Mouse (Mus musculus) kidney, adult 18-20 months (tissue): ENCODE measurements at regions not wholly inside any gene's neighbourhood (a gene's known extent, or its start where the extent isn't known, plus 50 kb on each side); places are given as distances from the start of the nearest gene placed in this dataset.

Source experiments
- DNase-seq: peaks from one replicate; pipeline ENCODE4 v3.0.0; 2021

- DNase-seq = no peak
Measured at GRCm38 (mm10) chr16:77301270-77302171, 288.0 kb downstream of the Usp25 start.

- DNase-seq = no peak
Measured at GRCm38 (mm10) chr16:77300572-77301213, 287.2 kb downstream of the Usp25 start.

- DNase-seq = no peak
Measured at GRCm38 (mm10) chr16:77295574-77296355, 282.3 kb downstream of the Usp25 start.

- no peak for DNase-seq
Measured at GRCm38 (mm10) chr16:77292317-77292771, 278.8 kb downstream of the Usp25 start.

DNA sequence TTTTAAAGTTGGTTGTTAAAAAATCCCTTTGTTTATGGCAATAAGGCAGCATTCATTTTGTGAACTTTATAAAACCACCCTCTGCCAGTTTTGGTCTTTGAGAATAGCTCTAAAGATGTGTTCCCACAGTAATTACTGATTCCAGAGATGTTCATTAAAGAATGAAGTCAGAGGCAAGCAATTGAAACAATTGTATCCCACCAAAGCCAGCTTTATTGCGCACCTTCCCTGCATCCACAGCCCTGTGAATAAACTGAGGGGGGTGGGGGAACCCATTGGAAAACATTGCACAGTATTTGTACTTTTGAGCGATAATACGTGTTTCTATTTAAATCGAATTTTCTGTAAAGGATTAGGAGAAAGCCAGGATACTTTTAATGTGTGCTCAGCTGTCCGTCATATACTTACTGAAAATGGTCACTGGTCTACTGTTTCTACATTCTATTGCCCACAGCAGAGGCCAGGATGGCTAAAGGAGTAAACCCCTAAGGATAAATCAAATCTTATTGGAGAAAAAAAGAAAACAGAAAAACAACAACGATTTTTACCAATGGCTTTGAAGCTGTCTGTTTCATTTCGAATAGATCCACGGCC is 278.3 kb downstream of the Usp25 start:
- no peak for DNase-seq

DNA sequence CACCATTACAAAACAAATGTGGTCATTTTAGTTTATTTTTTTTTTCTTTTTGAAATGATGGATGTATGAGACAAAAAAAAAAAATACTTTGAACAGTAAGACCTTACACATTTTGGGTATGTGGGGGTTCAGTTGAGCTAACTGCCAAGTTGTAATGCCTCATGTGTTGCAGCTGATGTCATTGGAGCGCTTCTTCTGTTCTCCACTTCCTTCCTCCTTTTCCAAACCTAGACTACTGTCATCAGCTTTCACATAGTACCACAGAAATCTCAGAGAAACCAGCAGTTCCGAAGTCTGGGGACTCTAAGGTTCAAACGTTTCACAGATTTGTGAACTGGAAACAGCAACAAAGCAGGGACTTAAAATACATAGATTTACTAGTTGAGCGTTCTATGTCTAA is 270.7 kb downstream of the Usp25 start:
- DNase-seq = no peak

- DNase-seq = no peak
Measured at GRCm38 (mm10) chr16:77279916-77280315, 266.4 kb downstream of the Usp25 start.

- no peak for DNase-seq
Measured at GRCm38 (mm10) chr16:77279495-77279894, 266.0 kb downstream of the Usp25 start.

DNA sequence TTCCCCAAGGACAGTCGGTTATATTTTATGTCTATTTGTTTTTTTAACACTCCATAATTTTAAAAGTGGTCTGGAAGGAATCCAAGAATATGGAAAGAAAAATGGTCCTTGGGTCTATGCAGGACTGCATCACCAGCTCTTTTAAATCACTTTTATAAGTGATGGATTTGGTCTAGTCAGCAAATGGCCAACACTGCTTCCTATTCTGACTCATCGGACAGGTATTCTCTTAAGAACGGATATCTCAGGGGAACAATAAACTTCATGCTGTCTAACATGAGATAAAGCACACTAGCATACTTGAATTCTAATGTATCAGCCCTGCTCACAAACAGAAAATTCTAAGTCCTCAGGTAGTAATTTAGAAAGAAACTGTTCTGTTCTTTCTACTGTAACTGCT is 259.8 kb downstream of the Usp25 start:
- DNase-seq = no peak

GRCm38 (mm10) chr16:77268926-77269325 is 255.4 kb downstream of the Usp25 start:
- DNase-seq = no peak

- no peak for DNase-seq
Measured at GRCm38 (mm10) chr16:77267679-77268078, 254.2 kb downstream of the Usp25 start.

GRCm38 (mm10) chr16:77252349-77252748 is 238.8 kb downstream of the Usp25 start:
- no peak for DNase-seq

GRCm38 (mm10) chr16:77251422-77251821 is 237.9 kb downstream of the Usp25 start:
- DNase-seq = no peak

DNA sequence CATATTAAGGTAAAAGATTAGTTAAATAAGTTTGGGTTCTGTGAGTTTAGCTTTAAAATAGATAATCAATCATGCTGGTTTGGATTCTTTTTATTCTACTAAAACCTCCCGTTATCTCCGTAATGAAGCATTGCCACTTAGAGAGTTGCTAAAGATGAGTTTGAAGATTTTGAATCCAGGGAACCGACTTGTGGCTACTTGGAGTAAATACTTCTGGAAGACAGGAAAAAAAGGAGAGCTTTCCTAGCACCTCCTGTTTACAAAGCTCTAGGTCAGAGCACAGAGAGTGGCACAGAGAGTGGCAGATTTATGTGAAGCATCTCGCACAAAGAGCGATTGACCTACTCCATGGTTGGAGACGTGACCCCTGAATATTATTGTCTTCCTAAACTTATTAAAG is 227.4 kb downstream of the Usp25 start:
- DNase-seq = no peak

- no peak for DNase-seq
Measured at GRCm38 (mm10) chr16:77239176-77239790, 225.8 kb downstream of the Usp25 start.

DNA sequence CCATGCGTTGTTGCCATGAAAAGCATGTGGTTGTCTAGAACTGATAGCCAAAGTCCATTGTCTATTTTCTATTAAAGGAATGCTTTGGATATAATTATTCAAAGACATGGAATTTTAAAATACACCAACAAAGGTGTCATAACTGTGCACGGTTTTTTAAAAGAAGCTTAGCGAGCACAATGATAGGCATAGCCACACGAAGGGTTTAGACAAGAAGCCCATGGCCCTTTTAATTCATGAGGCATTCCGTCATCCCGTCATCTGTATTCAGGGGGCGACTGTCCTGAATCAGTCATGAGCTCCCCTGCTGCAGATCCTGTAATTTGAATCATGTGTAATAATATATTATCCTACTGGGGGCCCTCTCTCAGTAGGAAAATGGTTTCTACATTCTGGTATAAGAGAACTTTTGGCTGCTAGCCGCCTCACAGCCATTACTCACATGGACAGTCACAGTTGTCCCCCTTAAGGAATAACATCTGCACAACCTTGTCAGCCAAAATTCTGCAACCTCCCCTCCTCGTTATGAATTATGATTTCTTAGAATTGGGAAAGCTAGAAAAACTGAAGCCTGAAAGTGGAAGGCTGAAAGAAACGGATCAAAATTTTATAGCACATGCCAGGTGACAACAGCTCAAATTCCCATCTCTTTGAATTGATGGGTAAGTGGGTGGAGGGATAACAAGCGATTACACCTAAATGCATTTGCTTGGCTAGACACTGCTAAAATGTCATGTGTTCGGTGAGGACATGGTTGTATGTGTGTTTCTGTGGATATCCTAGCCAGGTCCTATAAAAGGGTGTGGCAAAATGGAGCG is 225.1 kb downstream of the Usp25 start:
- no peak for DNase-seq

- DNase-seq = no peak
Measured at GRCm38 (mm10) chr16:77237631-77238357, 224.3 kb downstream of the Usp25 start.

- DNase-seq = no peak
Measured at GRCm38 (mm10) chr16:77237272-77237603, 223.7 kb downstream of the Usp25 start.

- peak; percentile 9 for DNase-seq
Measured at GRCm38 (mm10) chr16:77236509-77237271, 223.2 kb downstream of the Usp25 start.

- no peak for DNase-seq
Measured at GRCm38 (mm10) chr16:77236021-77236420, 222.5 kb downstream of the Usp25 start.
